Mouse (Mus musculus) left cerebral cortex, adult 9 months (tissue): ENCODE data around the gene Stim2.

Experiments
- DNase-seq, 2 experiments: peaks; one replicate each; pipeline ENCODE4 v3.0.0; 2022; ENCODE audit warnings: low spot score in 2 of 2

The Stim2 gene

GRCm38 (mm10) chr5:53994576-53994975 lies 3.7 kb upstream of the Stim2 start:
- no peak for DNase-seq

GRCm38 (mm10) chr5:53995316-53995715 lies 3.0 kb upstream of the Stim2 start:
- peak; percentile 78 to 83 for DNase-seq

- no peak for DNase-seq
Measured at GRCm38 (mm10) chr5:53996822-53997221, 1.5 kb upstream of the Stim2 start.

GRCm38 (mm10) chr5:53998743-53999460 lies 603 bp downstream of the Stim2 start:
- DNase-seq: peak in 1 of 2 experiments; percentile 67

- peak in 1 of 2 experiments; percentile 31 for DNase-seq
Measured at GRCm38 (mm10) chr5:53999461-53999770, 1.1 kb downstream of the Stim2 start.

- DNase-seq: no peak
Measured at GRCm38 (mm10) chr5:53999831-54000230, 1.5 kb downstream of the Stim2 start.

- DNase-seq: no peak
Measured at GRCm38 (mm10) chr5:54001021-54001420, 2.7 kb downstream of the Stim2 start.

- no peak for DNase-seq
Measured at GRCm38 (mm10) chr5:54005111-54005864, 7.0 kb downstream of the Stim2 start.

GRCm38 (mm10) chr5:54005865-54006225 lies 7.5 kb downstream of the Stim2 start:
- DNase-seq: no peak

GRCm38 (mm10) chr5:54006845-54007244 lies 8.5 kb downstream of the Stim2 start:
- no peak for DNase-seq

GRCm38 (mm10) chr5:54007617-54008016 lies 9.3 kb downstream of the Stim2 start:
- no peak for DNase-seq

GRCm38 (mm10) chr5:54013271-54013670 lies 15.0 kb downstream of the Stim2 start:
- no peak for DNase-seq

GRCm38 (mm10) chr5:54017143-54017542 lies 18.8 kb downstream of the Stim2 start:
- DNase-seq: no peak

- no peak for DNase-seq
Measured at GRCm38 (mm10) chr5:54018856-54019255, 20.6 kb downstream of the Stim2 start.

- DNase-seq: no peak
Measured at GRCm38 (mm10) chr5:54019546-54019945, 21.2 kb downstream of the Stim2 start.

- no peak for DNase-seq
Measured at GRCm38 (mm10) chr5:54024610-54025009, 26.3 kb downstream of the Stim2 start.

GRCm38 (mm10) chr5:54025630-54026029 lies 27.3 kb downstream of the Stim2 start:
- no peak for DNase-seq

- DNase-seq: no peak
Measured at GRCm38 (mm10) chr5:54033217-54033616, 34.9 kb downstream of the Stim2 start.

- DNase-seq: no peak
Measured at GRCm38 (mm10) chr5:54034680-54035079, 36.4 kb downstream of the Stim2 start.

- no peak for DNase-seq
Measured at GRCm38 (mm10) chr5:54038615-54039014, 40.3 kb downstream of the Stim2 start.

GRCm38 (mm10) chr5:54040527-54040926 lies 42.2 kb downstream of the Stim2 start:
- DNase-seq: no peak

- DNase-seq: no peak
Measured at GRCm38 (mm10) chr5:54042013-54042412, 43.7 kb downstream of the Stim2 start.

- no peak for DNase-seq
Measured at GRCm38 (mm10) chr5:54045523-54045922, 47.2 kb downstream of the Stim2 start.
